ENCODE assay signal across 14 mouse cellular contexts in genomic region chr8:75060815-75061214, GRCm38 (mm10). TPM values are rescaled to one million over a fixed set of nuclear protein-coding genes. Genes with fewer than 3 reads are reported as not detected.
DNase-seq lines count a peak whose midpoint lies in the region; TF ChIP-seq lines count a peak whose summit lies in the region.
"Had no signal": no experiment of that assay in that cellular context is flagged by ENCODE, and none has a peak within 500 bp of the region (broad histone marks: within the 10 kb centered on the region; RNA-seq: fewer than 3 reads in every experiment).

No protein-coding gene starts in this region.

- intact Hi-C loops in gastrocnemius, adult 2 months (cut with DNase I), result no loop called here
- intact Hi-C loops in heart, postnatal 14 days (cut with DNase I), result no loop called here

- DNase-seq in gastrocnemius, adult 2 months, result no peak
- no peak for DNase-seq in gastrocnemius, postnatal 4 days (ENCODE audit: low spot score in 2 of 2)
- DNase-seq in heart, adult 11 months, result peak; percentile 94
- no peak for DNase-seq in heart, postnatal 14 days
- DNase-seq: adrenal gland, adult 2 months; adrenal gland, adult 8-10 months; adrenal gland, postnatal 10 days; adrenal gland, postnatal 14 days; adrenal gland, postnatal 25 days; adrenal gland, postnatal 36 days; B cell, adult 2 months; cerebellum, adult 11 months; cerebellum, adult 11-12 months; cerebellum, adult 18-20 months had no signal

- H3K27ac ChIP-seq in gastrocnemius, adult 2 months, result peak overlapping the region; percentile 48

- H3K4me3 ChIP-seq in gastrocnemius, adult 2 months, result no peak overlapping the region

- TF ChIP-seq CTCF in gastrocnemius, adult 2 months (IDR thresholded peaks at IDR 0.05), result no peak

RNA-seq across cellular contexts. Expression of gene Tom1, which starts 27.3 kb away (rescaled TPM):
- 10 to 100 TPM; 45.9 to 49.7 TPM for total RNA-seq in gastrocnemius, adult 2 months (2021)
- total RNA-seq in gastrocnemius, postnatal 4 days (2021), result 10 to 100 TPM; 61.9 to 63.4 TPM
- total RNA-seq in heart, postnatal 14 days (2021), result 10 to 100 TPM; 56.5 to 56.6 TPM

RNA-seq across cellular contexts. Expression of gene Hmox1, which starts 32.6 kb away (rescaled TPM):
- total RNA-seq in gastrocnemius, adult 2 months (2021), result 1 to 10 TPM; 5.8 to 7.4 TPM
- 10 to 100 TPM; 32.6 to 33.4 TPM for total RNA-seq in gastrocnemius, postnatal 4 days (2021)
- 10 to 100 TPM; 13.6 to 15.0 TPM for total RNA-seq in heart, postnatal 14 days (2021)

RNA-seq across cellular contexts. Expression of gene Mcm5, which starts 48.6 kb away (rescaled TPM):
- 1 to 10 TPM in 1 of 2 experiments, under 1 TPM in 1; 0.89 to 1.1 TPM for total RNA-seq in gastrocnemius, adult 2 months (2021)
- 10 to 100 TPM; 35.5 to 36.3 TPM for total RNA-seq in gastrocnemius, postnatal 4 days (2021)
- 10 to 100 TPM in 1 of 2 experiments, 1 to 10 TPM in 1; 5.8 to 11.7 TPM for total RNA-seq in heart, postnatal 14 days (2021)
